18 mouse cellular contexts compared by ENCODE assay signal in genomic region chr11:75423091-75423490, GRCm38 (mm10). TPM values are rescaled to one million over a fixed set of nuclear protein-coding genes. Genes with fewer than 3 reads are reported as not detected.
"Had no signal": no experiment of that assay in that cellular context is flagged by ENCODE, and none has a peak within 500 bp of the region (broad histone marks: within the 10 kb centered on the region; RNA-seq: fewer than 3 reads in every experiment).

No protein-coding gene starts in this region.

- H3K4me3 ChIP-seq: megakaryocyte, embryonic 14.5 days; midbrain, embryonic 12.5 days; neural tube, embryonic 15.5 days had no signal

- DNase-seq: kidney, adult 9 months; kidney, postnatal 36 days; layer of hippocampus, adult 9-11 months; layer of hippocampus, postnatal 36 days; lung, postnatal 10 days; right cerebral cortex, adult 18-20 months; right cerebral cortex, postnatal 25 days; thymus, postnatal 4 days had no signal

- H3K27me3 ChIP-seq: limb, embryonic 12.5 days; midbrain, embryonic 12.5 days; neural tube, embryonic 15.5 days had no signal

- H3K27ac ChIP-seq: kidney, postnatal 0 days; liver, embryonic 14.5 days; macrophage; midbrain, embryonic 12.5 days; neural tube, embryonic 15.5 days; stomach, postnatal 0 days had no signal

- ATAC-seq: intestine, embryonic 16.5 days had no signal

- H3K36me3 ChIP-seq: limb, embryonic 12.5 days; midbrain, embryonic 12.5 days; neural tube, embryonic 15.5 days had no signal

- H3K4me1 ChIP-seq: neural tube, embryonic 15.5 days had no signal

- H3K9ac ChIP-seq: liver, embryonic 14.5 days; midbrain, embryonic 12.5 days; neural tube, embryonic 15.5 days had no signal

- H3K9me3 ChIP-seq: limb, embryonic 12.5 days; megakaryocyte, embryonic 14.5 days; midbrain, embryonic 12.5 days; neural tube, embryonic 15.5 days had no signal

- H3K4me2 ChIP-seq: midbrain, embryonic 12.5 days; neural tube, embryonic 15.5 days had no signal

RNA-seq across cellular contexts. Expression of gene Serpinf2, which starts 16.3 kb away (rescaled TPM):
- polyA plus RNA-seq: macrophage; midbrain, embryonic 12.5 days; midbrain, postnatal 0 days had no signal
